Mouse (Mus musculus) B cell, adult (primary cell): ENCODE data around the gene Fbxo39. TPM values are rescaled to one million over a fixed set of nuclear protein-coding genes. Genes with fewer than 3 reads are reported as not detected.

ENCODE experiments used
- total RNA-seq: library from RNA; stranded (reverse); gene quantifications from 4 replicates; pipeline ENCODE4 v1.2.4, GENCODE M21; 2023; ENCODE audit not compliant: inconsistent age

The Fbxo39 gene
- total RNA-seq, result not detected in 4 replicates

GRCm38 (mm10) chr11:72314151-72314895 is at the start of gene Fbxo39:
Gene Fbxo39, plus strand, starts transcription at chr11:72314444.

GRCm38 (mm10) chr11:72266960-72267560 is 47.2 kb upstream of the Fbxo39 start, which contains the start of gene Slc13a5:
Gene Slc13a5, minus strand, starts transcription at chr11:72267222.

GRCm38 (mm10) chr11:72301334-72301733 is 12.9 kb upstream of the Fbxo39 start, which contains the start of gene Xaf1:
Gene Xaf1, plus strand, starts transcription at chr11:72301629.

GRCm38 (mm10) chr11:72362347-72362741 is 48.1 kb downstream of the Fbxo39 start, which contains the start of gene Tekt1:
Gene Tekt1, minus strand, starts transcription at chr11:72362442.

Other genes starting within 250 kb of the Fbxo39 start
- gene Pitpnm3, start 178.7 kb upstream of the Fbxo39 start, total RNA-seq, result not detected in 4 replicates
- 0.39 to 1.5 TPM (median 1.3 TPM) in 4 replicates for gene Gm43951, start 107.6 kb upstream of the Fbxo39 start, total RNA-seq
- gene 4933427D14Rik, start 107.0 kb upstream of the Fbxo39 start, total RNA-seq, result 11.9 to 15.6 TPM (median 13.2 TPM) in 4 replicates
- 26.7 to 36.4 TPM (median 29.0 TPM) in 4 replicates for gene Txndc17, start 106.9 kb upstream of the Fbxo39 start, total RNA-seq
- 37.0 to 44.4 TPM (median 38.9 TPM) in 4 replicates for gene Med31, start 98.9 kb upstream of the Fbxo39 start, total RNA-seq
- not detected in 4 replicates for gene Slc13a5, start 47.2 kb upstream of the Fbxo39 start, total RNA-seq
- 37.8 to 60.0 TPM (median 46.9 TPM) in 4 replicates for gene Xaf1, start 12.8 kb upstream of the Fbxo39 start, total RNA-seq
- not detected in 4 replicates for gene Tekt1, start 48.0 kb downstream of the Fbxo39 start, total RNA-seq
- gene Smtnl2, start 97.3 kb downstream of the Fbxo39 start, total RNA-seq, result 0.48 to 0.69 TPM (median 0.51 TPM) in 3 of 4 replicates, not detected in the other
- gene Ggt6, start 121.1 kb downstream of the Fbxo39 start, total RNA-seq, result not detected in 4 replicates
- 169 to 183 TPM (median 175 TPM) in 4 replicates for gene Mybbp1a, start 126.9 kb downstream of the Fbxo39 start, total RNA-seq
- gene Spns2, start 175.5 kb downstream of the Fbxo39 start, total RNA-seq, result 45.7 to 47.9 TPM (median 47.1 TPM) in 4 replicates
- gene Spns3, start 236.1 kb downstream of the Fbxo39 start, total RNA-seq, result 11.4 to 13.9 TPM (median 12.9 TPM) in 4 replicates